Mouse (Mus musculus) gastrocnemius, postnatal 10 days (tissue): ENCODE measurements around the gene Plek2. TPM values are rescaled to one million over a fixed set of nuclear protein-coding genes. Genes with fewer than 3 reads are reported as not detected.
"Not testable (repeated sequence)": the region's sequence is repeated elsewhere in the genome, so short reads cannot be mapped to it uniquely, and the experiment has no call there.

Source experiments
- DNase-seq: peaks from one replicate; pipeline ENCODE4 v3.0.0; 2021; ENCODE audit warnings: mixed read lengths
- long read RNA-seq, 2 experiments: library from polyadenylated mRNA; stranded (forward); transcript quantifications; one replicate each; pipeline ENCODE4 v2.0.0; 2021
- total RNA-seq, 2 experiments: library from RNA; stranded (reverse); gene quantifications; 2 replicates each; pipeline ENCODE4 v1.2.3; 2021

Plek2 gene
- total RNA-seq = under 1 TPM in 1 of 2 experiments, not detected in 1; 0.50 TPM
- long read RNA-seq, experiment 1 = 0 reads
- long read RNA-seq, experiment 2, partial matches to known transcripts = 0 of 1 reads
- long read RNA-seq, experiment 2, other reads (novel, unspliced or antisense) = 1 of 1 reads

GRCm38 (mm10) chr12:78906707-78907162, at the start of gene Plek2:
Gene Plek2 (minus strand): TSS chr12:78906964.
- peak; percentile 66 for DNase-seq

GRCm38 (mm10) chr12:78956405-78956804, 49.6 kb upstream of the Plek2 start:
- DNase-seq = no peak

- no peak for DNase-seq
Observed at GRCm38 (mm10) chr12:78952484-78952883, 45.7 kb upstream of the Plek2 start.

- DNase-seq = no peak
Observed at GRCm38 (mm10) chr12:78952053-78952452, 45.3 kb upstream of the Plek2 start.

GRCm38 (mm10) chr12:78947661-78948060, 40.9 kb upstream of the Plek2 start:
- no peak for DNase-seq

- DNase-seq = no peak
Observed at GRCm38 (mm10) chr12:78947161-78947560, 40.4 kb upstream of the Plek2 start.

- DNase-seq = no peak
Observed at GRCm38 (mm10) chr12:78942931-78943330, 36.2 kb upstream of the Plek2 start.

GRCm38 (mm10) chr12:78940081-78940480, 33.3 kb upstream of the Plek2 start:
- DNase-seq = no peak

GRCm38 (mm10) chr12:78939393-78940037, 32.8 kb upstream of the Plek2 start:
- DNase-seq = no peak

- DNase-seq = no peak
Observed at GRCm38 (mm10) chr12:78936494-78936893, 29.7 kb upstream of the Plek2 start.

- no peak for DNase-seq
Observed at GRCm38 (mm10) chr12:78929900-78930299, 23.1 kb upstream of the Plek2 start.

GRCm38 (mm10) chr12:78927287-78927686, 20.5 kb upstream of the Plek2 start:
- no peak for DNase-seq

GRCm38 (mm10) chr12:78923539-78924189, 16.9 kb upstream of the Plek2 start:
- no peak for DNase-seq

GRCm38 (mm10) chr12:78922977-78923376, 16.2 kb upstream of the Plek2 start:
- DNase-seq = not testable (repeated sequence)

- DNase-seq = no peak
Observed at GRCm38 (mm10) chr12:78922058-78922457, 15.3 kb upstream of the Plek2 start.

GRCm38 (mm10) chr12:78921421-78921820, 14.7 kb upstream of the Plek2 start:
- no peak for DNase-seq

- peak; percentile 22 for DNase-seq
Observed at GRCm38 (mm10) chr12:78919079-78919712, 12.4 kb upstream of the Plek2 start.

GRCm38 (mm10) chr12:78918227-78919078, 11.7 kb upstream of the Plek2 start:
- DNase-seq = peak; percentile 69

- no peak for DNase-seq
Observed at GRCm38 (mm10) chr12:78916278-78916677, 9.5 kb upstream of the Plek2 start.

GRCm38 (mm10) chr12:78915561-78915960, 8.8 kb upstream of the Plek2 start:
- no peak for DNase-seq

- no peak for DNase-seq
Observed at GRCm38 (mm10) chr12:78914458-78914857, 7.7 kb upstream of the Plek2 start.
